Mouse (Mus musculus) inflammation-experienced regulatory T-cells, adult 6 months (primary cell): ENCODE results near the gene Cpsf2. TPM values are rescaled to one million over a fixed set of nuclear protein-coding genes. Genes with fewer than 3 reads are reported as not detected.

Experiments used
- polyA plus RNA-seq, 3 experiments: library from polyadenylated mRNA; unstranded; fragments of 100-300 nt; shearing (Covaris generic); gene quantifications; one replicate each; pipeline ENCODE4 v1.2.1; 2017

The Cpsf2 gene
- polyA plus RNA-seq, 3 experiments from 2014 or later = 16.2 to 25.8 (median 17.7) TPM

Other genes with a start within 250 kb of the Cpsf2 start
- not detected for gene Fbln5, start 156.9 kb upstream of the Cpsf2 start, polyA plus RNA-seq
- 10 to 100 TPM; 52.4 to 80.6 (median 67.9) TPM for gene Trip11, start 62.7 kb upstream of the Cpsf2 start, polyA plus RNA-seq
- 10 to 100 TPM; 20.7 to 24.7 (median 21.0) TPM for gene Atxn3, start 17.7 kb upstream of the Cpsf2 start, polyA plus RNA-seq
- gene Slc24a4, start 152.7 kb downstream of the Cpsf2 start, polyA plus RNA-seq = not detected